Mouse (Mus musculus) G1E (cell line): ENCODE results near the gene Gcn1l1.

ENCODE experiments used
- CTCF ChIP-seq: IDR thresholded peaks from 2 replicates; pipeline ENCODE4 v1.5.1; 2012; ENCODE audit warnings: low read depth, low read length, inconsistent platforms, mixed read lengths
- GATA1 ChIP-seq: IDR thresholded peaks from 2 replicates; pipeline ENCODE4 v1.6.1; 2012; ENCODE audit warnings: borderline replicate concordance, low read length, inconsistent platforms, mixed read lengths
- POLR2AphosphoS5 ChIP-seq: IDR thresholded peaks from 2 replicates; pipeline ENCODE4 v1.6.1; 2012; ENCODE audit warnings: low read depth, low read length, inconsistent platforms; ENCODE audit not compliant: insufficient replicate concordance

- peak; percentile 75 for TF ChIP-seq CTCF
- no peak for TF ChIP-seq POLR2AphosphoS5
- TF ChIP-seq GATA1, result no peak
Measured at GRCm38 (mm10) chr5:115652681-115653575, 87.9 kb downstream of the Gcn1l1 start.
